Mouse (Mus musculus): ENCODE results near the gene Zbtb34. TPM values are rescaled to one million over a fixed set of nuclear protein-coding genes. Genes with fewer than 3 reads are reported as not detected.

Gene Zbtb34
- polyA plus RNA-seq, 2 experiments from 2014 or later, result 0.66 to 1.2 TPM

DNA sequence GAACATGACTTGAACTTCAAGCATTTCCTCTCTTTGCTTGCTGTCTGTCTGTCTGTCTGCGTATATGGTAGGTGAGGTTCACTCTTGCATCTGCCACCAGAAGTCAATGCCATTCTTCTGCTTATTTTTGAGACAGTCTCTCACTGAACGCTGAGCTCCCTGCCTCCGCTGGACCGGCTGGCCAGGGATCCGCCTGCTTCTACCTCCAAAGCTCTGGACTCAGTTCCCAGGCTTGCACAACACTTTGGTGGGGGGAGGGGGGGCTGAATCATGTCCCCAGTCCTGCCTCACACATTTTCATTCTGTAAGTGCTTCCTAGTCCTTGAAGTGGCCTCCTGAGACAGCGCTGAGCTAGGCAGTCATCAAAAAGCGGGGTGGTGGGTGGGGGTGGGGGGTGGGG lies 32.0 kb downstream of the Zbtb34 start:
- ATAC-seq, result no peak

GRCm38 (mm10) chr2:33397036-33397435 lies 34.1 kb downstream of the Zbtb34 start:
- no peak for ATAC-seq

DNA sequence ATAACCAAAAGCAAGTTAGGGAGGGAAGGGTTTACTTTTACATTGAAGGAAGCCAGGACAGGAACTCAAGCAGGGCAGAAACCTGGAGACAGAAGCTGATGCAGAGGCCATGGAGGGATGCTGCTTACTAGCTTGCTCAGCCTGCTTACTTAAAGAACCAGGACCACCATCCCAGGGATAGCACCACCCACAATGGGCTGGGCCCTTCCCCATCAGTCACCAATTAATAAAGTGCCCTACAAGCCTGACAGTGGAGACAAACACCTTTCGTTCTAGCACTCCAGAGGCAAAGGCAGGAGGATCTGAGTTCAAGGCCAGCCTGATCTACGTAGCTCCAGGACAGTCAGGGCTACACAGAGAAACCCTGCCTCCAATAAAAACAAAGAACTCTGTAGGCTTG lies 36.1 kb downstream of the Zbtb34 start:
- ATAC-seq, result no peak

- ATAC-seq, result no peak
These were observed 37.0 kb downstream of the Zbtb34 start for GRCm38 (mm10) chr2:33393951-33394635.

DNA sequence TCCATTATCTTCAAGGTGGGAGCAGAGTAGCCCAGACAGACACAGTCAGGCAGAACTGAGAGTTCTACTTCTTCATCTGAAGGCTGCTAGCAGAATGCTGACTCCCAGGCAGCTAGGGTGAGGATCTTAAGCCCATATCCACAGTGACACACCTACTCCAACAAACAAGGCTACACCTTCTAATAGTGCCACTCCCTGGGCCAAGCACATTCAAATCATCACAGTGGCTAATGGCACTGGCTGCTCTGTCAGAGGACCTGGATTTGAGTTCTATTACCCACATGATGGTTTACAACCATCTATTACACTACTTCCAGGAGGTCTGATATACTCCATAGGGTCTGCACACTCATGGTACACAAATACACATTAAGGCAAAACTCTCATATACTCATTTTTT lies 38.1 kb downstream of the Zbtb34 start:
- no peak for ATAC-seq

DNA sequence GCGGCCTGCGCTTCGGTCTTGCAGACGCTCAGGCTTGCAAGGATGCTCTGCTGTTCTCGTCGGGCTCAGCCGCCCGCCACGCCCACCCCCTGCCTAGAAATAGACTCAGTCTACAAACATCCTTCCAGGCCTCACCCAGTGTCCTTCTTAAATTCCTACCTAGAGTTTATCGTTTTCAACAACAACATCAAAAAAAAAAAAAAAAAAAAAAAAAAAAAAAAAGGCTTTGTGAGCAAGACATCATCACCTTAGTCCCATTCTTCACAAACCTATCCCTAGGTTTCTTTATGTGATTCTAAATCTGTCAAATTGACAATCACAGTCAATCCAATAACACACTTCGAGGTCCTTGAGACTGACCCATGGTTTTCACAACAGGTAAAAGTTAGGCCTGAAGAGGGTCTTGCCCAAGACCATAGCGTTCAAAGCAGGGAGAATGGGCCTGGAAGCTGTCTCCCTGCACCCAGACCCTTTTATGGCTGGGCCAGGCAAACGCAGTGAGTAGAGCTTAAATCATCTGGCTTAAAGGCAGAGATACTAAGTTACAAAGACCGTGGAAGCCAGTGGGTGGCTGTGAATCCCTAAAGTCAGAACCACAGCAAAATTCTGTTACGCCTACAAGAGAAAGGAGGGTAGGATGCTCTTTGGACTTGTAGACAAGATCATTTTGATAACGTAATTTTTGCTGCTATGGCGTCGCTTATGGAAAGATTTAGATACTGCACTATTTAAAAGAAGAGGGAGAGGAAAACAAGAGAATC lies 59.3 kb downstream of the Zbtb34 start:
- ATAC-seq, result peak; percentile 5

DNA sequence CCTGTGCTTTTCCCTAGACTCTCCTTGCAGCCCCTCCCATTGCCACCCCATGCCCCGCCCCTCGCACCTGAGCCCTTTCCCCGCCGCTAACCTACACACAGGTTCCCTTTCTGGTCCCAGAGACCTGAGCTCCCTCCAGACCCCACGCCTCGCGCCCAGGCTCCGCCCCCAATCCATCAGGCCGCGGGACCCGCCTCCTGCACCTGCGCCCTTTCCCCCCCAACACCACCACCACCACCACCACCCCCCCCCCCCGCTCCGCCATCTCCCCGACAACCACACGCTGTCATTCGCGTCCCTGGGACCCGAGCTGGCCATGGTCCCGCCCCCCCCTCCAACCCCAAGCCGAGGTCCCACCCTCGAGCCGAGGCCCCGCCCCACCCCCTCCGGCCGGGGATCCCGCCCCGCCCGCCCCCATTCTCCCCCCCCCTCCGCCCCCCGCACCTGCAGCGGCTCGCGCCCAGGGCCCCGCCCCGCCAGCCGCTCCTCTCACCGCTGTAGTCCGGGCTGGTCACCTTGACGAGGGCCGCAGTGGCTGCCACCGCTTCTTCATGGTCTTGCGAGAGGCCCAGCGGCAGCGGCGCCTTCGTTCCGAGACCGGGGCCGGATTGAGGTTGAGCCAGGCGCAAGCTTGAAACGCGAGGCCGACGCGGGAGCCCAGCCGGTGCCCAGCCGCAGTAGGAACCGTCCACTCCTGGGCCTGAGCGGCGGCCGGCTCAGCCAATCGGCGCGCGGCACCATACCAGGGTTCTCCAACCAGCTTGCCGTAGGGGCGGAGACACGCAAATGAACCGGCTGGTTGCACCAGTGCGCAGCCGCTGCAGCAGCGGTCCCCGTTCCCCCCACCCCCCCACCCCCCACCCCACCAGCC lies 60.1 kb downstream of the Zbtb34 start, which contains the start of gene Ralgps1:
Gene Ralgps1 (minus strand): TSS at position 710 of the 871 bp plus-strand sequence.
- peak; percentile 97 for ATAC-seq

GRCm38 (mm10) chr2:33370276-33370776 lies 60.8 kb downstream of the Zbtb34 start:
- ATAC-seq, result no peak

- no peak for ATAC-seq
These were observed 61.7 kb downstream of the Zbtb34 start for GRCm38 (mm10) chr2:33369453-33369852.

- ATAC-seq, result no peak
These were observed 62.6 kb downstream of the Zbtb34 start for GRCm38 (mm10) chr2:33368486-33368885.

GRCm38 (mm10) chr2:33365703-33366471 lies 65.2 kb downstream of the Zbtb34 start:
- no peak for ATAC-seq

DNA sequence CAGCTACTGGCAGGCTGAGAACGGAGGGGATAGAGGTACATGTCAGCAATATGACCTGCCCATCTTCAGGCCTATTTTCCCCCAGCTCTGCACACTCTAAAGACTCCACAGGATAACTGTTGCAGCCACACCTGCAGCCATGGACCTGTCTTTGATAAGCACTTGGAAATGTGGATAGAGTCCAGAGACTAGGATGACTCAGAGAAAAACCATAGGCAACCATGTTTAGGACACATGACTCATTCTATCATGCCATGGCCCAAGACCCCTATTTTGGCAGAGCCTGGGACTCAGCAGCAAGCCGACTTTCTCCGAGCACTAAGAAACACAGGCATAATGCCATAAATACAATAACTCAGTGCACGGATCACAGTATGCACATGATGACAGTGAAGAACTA lies 66.5 kb downstream of the Zbtb34 start:
- no peak for ATAC-seq

DNA sequence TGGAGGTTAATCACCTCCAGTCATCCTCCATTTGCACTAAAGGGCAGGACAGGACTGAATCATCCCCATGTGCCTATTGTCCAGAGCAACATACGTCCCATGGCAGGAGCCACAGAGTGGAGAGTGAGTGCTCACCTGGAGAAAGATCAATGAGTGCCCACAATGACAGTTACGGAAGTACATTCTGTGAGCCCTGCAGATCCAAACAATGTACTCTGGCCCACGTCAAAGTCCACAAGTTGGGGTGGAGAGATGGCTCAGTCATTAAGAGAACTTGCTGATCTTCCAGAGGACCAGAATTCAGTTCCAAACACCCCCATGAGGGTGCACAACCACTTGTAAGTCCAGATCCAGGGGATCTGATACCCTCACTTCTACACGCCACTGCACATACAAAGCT lies 67.2 kb downstream of the Zbtb34 start:
- ATAC-seq, result no peak

GRCm38 (mm10) chr2:33361139-33361716 lies 69.9 kb downstream of the Zbtb34 start:
- no peak for ATAC-seq

- ATAC-seq, result no peak
These were observed 70.6 kb downstream of the Zbtb34 start for GRCm38 (mm10) chr2:33360564-33360963.

GRCm38 (mm10) chr2:33359184-33359583 lies 71.9 kb downstream of the Zbtb34 start:
- no peak for ATAC-seq

GRCm38 (mm10) chr2:33357250-33357838 lies 73.8 kb downstream of the Zbtb34 start:
- no peak for ATAC-seq

Data from activated CD4-positive, CD25-positive, alpha-beta regulatory T cell, adult 4 months (primary cell).